8 mouse cellular contexts compared by ENCODE assay signal in the genomic region with DNA sequence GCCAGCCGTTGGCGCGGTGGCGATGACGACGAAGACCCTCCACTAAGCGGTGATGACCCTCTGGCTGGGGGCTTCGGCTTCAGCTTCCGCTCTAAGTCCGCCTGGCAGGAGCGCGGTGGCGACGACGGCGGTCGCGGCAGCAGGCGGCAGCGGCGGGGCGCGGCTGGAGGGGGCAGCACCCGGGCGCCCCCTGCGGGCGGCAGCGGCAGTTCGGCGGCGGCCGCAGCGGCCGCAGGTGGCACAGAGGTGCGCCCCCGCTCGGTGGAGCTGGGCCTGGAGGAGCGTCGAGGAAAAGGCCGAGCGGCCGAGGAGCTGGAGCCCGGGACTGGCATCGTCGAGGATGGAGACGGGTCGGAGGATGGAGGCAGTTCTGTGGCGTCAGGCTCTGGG. TPM values are rescaled to one million over a fixed set of nuclear protein-coding genes. Genes with fewer than 3 reads are reported as not detected.
DNase-seq lines count a peak whose midpoint lies in the region; ATAC-seq and TF ChIP-seq lines count a peak whose summit lies in the region.

No protein-coding gene starts in this region.

- H3K4me1 ChIP-seq in brown adipose tissue, adult 24 weeks (ENCODE audit: control insufficient read depth, insufficient read depth, insufficient read length, low read length), result no peaks in the 10 kb centered on the region
- peaks cover 63% of the 10 kb centered on the region for H3K4me1 ChIP-seq in forebrain, embryonic 16.5 days (replicated peaks; ENCODE audit: control insufficient read depth, insufficient read depth, low read length)
- H3K4me1 ChIP-seq in hindbrain, postnatal 0 days (ENCODE audit: insufficient read depth, low read length), result peaks cover 37% of the 10 kb centered on the region
- peaks cover 39% of the 10 kb centered on the region for H3K4me1 ChIP-seq in limb, embryonic 15.5 days
- peaks cover 60% of the 10 kb centered on the region for H3K4me1 ChIP-seq in midbrain, embryonic 14.5 days (ENCODE audit: control insufficient read depth, insufficient read depth, low read length)
- H3K4me1 ChIP-seq in testis, adult 2 months (ENCODE audit: control insufficient read depth, insufficient read depth, low read length), result peaks cover 7% of the 10 kb centered on the region

- H3K27ac ChIP-seq in brown adipose tissue, adult 24 weeks (replicated peaks; ENCODE audit: low read depth, low read length), result no peak overlapping the region
- H3K27ac ChIP-seq in forebrain, embryonic 16.5 days (ENCODE audit: low read length), result no peak overlapping the region
- peak overlapping the region; percentile 88; the same call in 1 of the 2 replicates for H3K27ac ChIP-seq in hindbrain, postnatal 0 days
- no peak overlapping the region for H3K27ac ChIP-seq in limb, embryonic 15.5 days
- H3K27ac ChIP-seq in midbrain, embryonic 14.5 days (replicated peaks; ENCODE audit: low read depth, low read length), result no peak overlapping the region; the same call in 1 of the 2 replicates
- H3K27ac ChIP-seq in testis, adult 2 months (ENCODE audit: control insufficient read depth, insufficient read depth, low read depth, low read length), result no peak overlapping the region

- peak; percentile 29 for DNase-seq in cerebellum, adult 11 months
- no peak for DNase-seq in cerebellum, adult 11-12 months
- DNase-seq in hindbrain, postnatal 0 days (ENCODE audit: low spot score), result peak; percentile 72
- peak; percentile 74 for DNase-seq in midbrain, embryonic 14.5 days

- TF ChIP-seq CTCF in hindbrain, postnatal 0 days (IDR thresholded peaks at IDR 0.05; ENCODE audit: low read depth), result peak; percentile 41
- TF ChIP-seq CTCF in testis, adult 2 months (IDR thresholded peaks at IDR 0.05; ENCODE audit: control insufficient read depth, insufficient read depth, insufficient replicate concordance, low read depth, low read length), result no peak; the same call in none of the 2 replicates

- H3K4me3 ChIP-seq in brown adipose tissue, adult 24 weeks (ENCODE audit: insufficient read depth, low read depth, low read length), result peak overlapping the region; percentile 34
- H3K4me3 ChIP-seq in forebrain, embryonic 16.5 days (replicated peaks; ENCODE audit: low read length), result peak overlapping the region; percentile 72
- peak overlapping the region; percentile 84 for H3K4me3 ChIP-seq in hindbrain, postnatal 0 days (ENCODE audit: low read length)
- H3K4me3 ChIP-seq in limb, embryonic 15.5 days, result peak overlapping the region; percentile 69
- H3K4me3 ChIP-seq in midbrain, embryonic 14.5 days (replicated peaks; ENCODE audit: low read depth, low read length), result peak overlapping the region; percentile 81
- peak overlapping the region; percentile 75 for H3K4me3 ChIP-seq in testis, adult 2 months (ENCODE audit: control insufficient read depth, low read depth, low read length)

- no peak for ATAC-seq in forebrain, embryonic 16.5 days
- 0 out of 2 replicates have a peak, but pooled peaks have one; percentile 5 for ATAC-seq in hindbrain, postnatal 0 days
- no peak for ATAC-seq in limb, embryonic 15.5 days (ENCODE audit: insufficient number of reproducible peaks, low FRiP score, low TSS enrichment, low read depth)
- no peak for ATAC-seq in midbrain, embryonic 14.5 days (ENCODE audit: low FRiP score, low TSS enrichment)

- no peaks in the 10 kb centered on the region for H3K36me3 ChIP-seq in forebrain, embryonic 16.5 days (ENCODE audit: control insufficient read depth, insufficient read depth)
- no peaks in the 10 kb centered on the region for H3K36me3 ChIP-seq in hindbrain, postnatal 0 days (ENCODE audit: insufficient read depth, low read length)
- no peaks in the 10 kb centered on the region for H3K36me3 ChIP-seq in limb, embryonic 15.5 days
- no peaks in the 10 kb centered on the region for H3K36me3 ChIP-seq in midbrain, embryonic 14.5 days (ENCODE audit: control insufficient read depth, insufficient read depth, low read length)
- no peaks in the 10 kb centered on the region for H3K36me3 ChIP-seq in testis, adult 2 months (ENCODE audit: control insufficient read depth, insufficient read depth, low read length)

- peak overlapping the region; percentile 82 for H3K4me2 ChIP-seq in forebrain, embryonic 16.5 days (ENCODE audit: low read length)
- peak overlapping the region; percentile 91 for H3K4me2 ChIP-seq in hindbrain, postnatal 0 days (ENCODE audit: low read depth, low read length)
- peak overlapping the region; percentile 98 for H3K4me2 ChIP-seq in limb, embryonic 15.5 days
- peak overlapping the region; percentile 79 for H3K4me2 ChIP-seq in midbrain, embryonic 14.5 days (ENCODE audit: low read length)

- H3K27me3 ChIP-seq in forebrain, embryonic 16.5 days (replicated peaks; ENCODE audit: control insufficient read depth, insufficient read depth, low read length), result peaks cover 11% of the 10 kb centered on the region; the same call in 1 of the 2 replicates
- no peaks in the 10 kb centered on the region for H3K27me3 ChIP-seq in hindbrain, postnatal 0 days (ENCODE audit: insufficient read depth, low read length)
- peaks cover 59% of the 10 kb centered on the region for H3K27me3 ChIP-seq in limb, embryonic 15.5 days
- H3K27me3 ChIP-seq in midbrain, embryonic 14.5 days (ENCODE audit: control insufficient read depth, insufficient read depth, low read length), result peaks cover 33% of the 10 kb centered on the region
- H3K27me3 ChIP-seq in testis, adult 2 months (ENCODE audit: control insufficient read depth, insufficient read depth, low read length), result peaks cover 2% of the 10 kb centered on the region; the same call in 1 of the 2 replicates

- H3K9me3 ChIP-seq in forebrain, embryonic 16.5 days (ENCODE audit: control insufficient read depth, low read length), result no peaks in the 10 kb centered on the region
- H3K9me3 ChIP-seq in hindbrain, postnatal 0 days (ENCODE audit: low read length), result no peaks in the 10 kb centered on the region
- H3K9me3 ChIP-seq in limb, embryonic 15.5 days, result no peaks in the 10 kb centered on the region
- H3K9me3 ChIP-seq in midbrain, embryonic 14.5 days (ENCODE audit: control insufficient read depth, low read length), result no peaks in the 10 kb centered on the region

- WGBS in forebrain, embryonic 16.5 days, result 3% methylated on average over 47 of the region's 48 CpGs
- 4% methylated on average over 39 of the region's 48 CpGs for WGBS in hindbrain, postnatal 0 days
- 4% methylated on average over 47 of the region's 48 CpGs for WGBS in limb, embryonic 15.5 days
- under 1% methylated on average over 48 of the region's 48 CpGs for WGBS in midbrain, embryonic 14.5 days

- TF ChIP-seq POLR2A in testis, adult 2 months (IDR thresholded peaks at IDR 0.05; ENCODE audit: control insufficient read depth, low read depth, low read length), result no peak

- H3K9ac ChIP-seq in forebrain, embryonic 16.5 days (replicated peaks; ENCODE audit: low read depth, low read length), result peak overlapping the region; percentile 92
- peak overlapping the region; percentile 83 for H3K9ac ChIP-seq in hindbrain, postnatal 0 days (replicated peaks; ENCODE audit: low read length)
- H3K9ac ChIP-seq in limb, embryonic 15.5 days, result 0 out of 2 replicates have a peak overlapping the region, but pooled peaks have one; percentile 20
- H3K9ac ChIP-seq in midbrain, embryonic 14.5 days (replicated peaks; ENCODE audit: low read length), result peak overlapping the region; percentile 87

RNA-seq across cellular contexts. Expression of a gene that starts 1.6 kb away (rescaled TPM):
- polyA plus RNA-seq in brown adipose tissue, adult 24 weeks (2012; ENCODE audit: insufficient read depth, insufficient read length, missing spikeins), result 1.9 and 4.6 TPM in 2 replicates
- polyA plus RNA-seq in forebrain, embryonic 16.5 days (2015; fragmentation: Nextera tagmentation; extraction: Ambion mirVana), result 5.8 and 6.8 TPM in 2 replicates
- total RNA-seq in hindbrain, postnatal 0 days (2014; rRNA removed), result 82.7 and 85.5 TPM in 2 replicates
- polyA plus RNA-seq in hindbrain, postnatal 0 days (2015; fragmentation: Nextera tagmentation; extraction: Ambion mirVana), result 5.7 and 6.3 TPM in 2 replicates
- polyA plus RNA-seq in limb, embryonic 15.5 days (2015; fragmentation: Nextera tagmentation; extraction: Ambion mirVana), result 1.7 and 2.2 TPM in 2 replicates
- polyA plus RNA-seq in midbrain, embryonic 14.5 days (2014; fragmentation: Nextera tagmentation; extraction: Ambion mirVana), result 8.4 and 8.7 TPM in 2 replicates
- polyA plus RNA-seq in testis, adult 2 months (2012; rRNA removed), result 2.8 and 3.5 TPM in 2 replicates

Comparison
In these comparisons a context has a peak if more than half of its experiments do, and no peak if none do; other contexts are left out.
1. H3K4me3 ChIP-seq: peak in every context shown above with its lines; median percentile 84 in hindbrain, postnatal 0 days; 81 in midbrain, embryonic 14.5 days; 75 in testis, adult 2 months; 72 in forebrain, embryonic 16.5 days; 69 in limb, embryonic 15.5 days; 34 in brown adipose tissue, adult 24 weeks.
2. H3K9ac ChIP-seq: peak in every context shown above with its lines; median percentile 92 in forebrain, embryonic 16.5 days; 87 in midbrain, embryonic 14.5 days; 83 in hindbrain, postnatal 0 days; 20 in limb, embryonic 15.5 days.